Mouse (Mus musculus) heart, postnatal 0 days (tissue): ENCODE measurements around the gene Olfr76.

Source experiments
- CTCF ChIP-seq: IDR thresholded peaks from 2 replicates; pipeline ENCODE4 v1.5.1; 2016; ENCODE audit warnings: antibody characterized with exemption, control low read depth, low read depth
- EP300 ChIP-seq: IDR thresholded peaks from 2 replicates; pipeline ENCODE4 v1.6.1; 2016; ENCODE audit warnings: antibody characterized with exemption, low read depth

DNA sequence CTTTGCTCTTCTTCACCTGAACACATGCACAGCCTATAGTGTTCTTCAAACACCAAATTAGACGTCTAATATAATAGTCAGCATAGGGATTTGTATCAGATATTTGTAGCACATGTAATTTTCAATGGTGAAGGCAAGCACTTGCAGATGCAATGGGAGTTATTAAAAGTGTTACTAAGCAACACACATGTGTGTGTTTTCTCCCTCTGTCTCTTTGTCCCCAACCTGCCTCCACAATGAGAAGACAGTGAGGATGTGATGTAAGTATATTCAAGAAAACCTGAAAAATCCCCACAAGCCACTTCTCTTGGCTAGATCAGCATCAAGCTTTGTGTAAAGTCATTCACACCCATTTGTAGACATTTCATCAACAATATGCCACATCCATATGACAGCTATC lies 7.2 kb downstream of the Olfr76 start, which contains the start of gene Olfr1428:
- TF ChIP-seq CTCF (no peak), EP300 (no peak)
